Mouse (Mus musculus) spleen, adult 18-20 months (tissue): ENCODE data around the gene Vmn1r177.
"Not testable (repeated sequence)": the region's sequence is repeated elsewhere in the genome, so short reads cannot be mapped to it uniquely, and the experiment has no call there.

Experiments
- DNase-seq, 2 experiments: peaks; one replicate each; pipeline ENCODE4 v3.0.0; 2022; ENCODE audit warnings: mixed read lengths in 2 of 2

The Vmn1r177 gene

GRCm38 (mm10) chr7:23866349-23866748 lies at the start of gene Vmn1r177:
Gene Vmn1r177 (minus strand): TSS chr7:23866449.
- DNase-seq, result not testable (repeated sequence)

DNA sequence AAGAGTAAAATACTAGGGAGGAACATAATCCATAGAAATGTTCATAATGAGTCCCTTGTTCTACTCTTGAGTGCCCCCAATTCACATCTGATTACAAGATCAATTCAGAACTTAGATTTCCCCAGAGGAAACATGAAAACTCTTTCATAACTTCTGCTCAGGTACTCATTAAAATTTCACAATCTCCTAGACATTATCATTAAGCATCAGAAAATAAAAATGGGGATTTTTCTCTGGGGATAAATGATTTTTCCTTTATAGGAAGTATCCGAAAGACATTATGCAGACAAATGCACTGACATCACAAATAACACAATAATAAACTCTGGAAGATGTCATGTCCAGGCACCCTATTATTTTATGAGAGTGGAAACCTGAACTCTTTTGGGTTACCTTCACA lies 25.5 kb upstream of the Vmn1r177 start, which contains the start of gene Vmn1r178:
TSS of gene Vmn1r178 (plus strand) at position 301 of the 400 bp plus-strand sequence.
- DNase-seq, result no peak

GRCm38 (mm10) chr7:23876918-23877317 lies 10.7 kb upstream of the Vmn1r177 start:
- not testable (repeated sequence) for DNase-seq

DNA sequence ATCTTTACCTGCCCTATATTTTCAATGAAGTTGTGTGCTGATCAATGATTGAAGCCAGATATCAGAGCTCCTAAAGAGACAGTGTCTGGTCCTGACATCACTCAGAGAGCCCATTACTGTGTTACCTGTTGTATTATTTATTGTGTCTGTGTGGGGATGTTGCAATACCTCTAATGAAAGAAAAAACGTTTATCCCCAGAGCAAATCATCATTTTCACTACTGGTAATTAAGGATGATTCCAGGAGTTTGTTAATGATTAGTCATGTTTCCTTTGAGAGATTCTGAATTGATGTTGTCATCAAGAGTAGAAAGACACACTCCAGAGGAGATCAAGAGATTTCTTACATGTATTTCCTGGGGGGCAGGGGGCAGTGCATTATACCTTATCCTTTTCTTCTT lies 29.0 kb downstream of the Vmn1r177 start, which contains the start of gene Vmn1r176:
TSS of gene Vmn1r176 (minus strand) at position 101 of the 400 bp plus-strand sequence.
- DNase-seq, result not testable (repeated sequence)
